Comparison of ENCODE assay signal across 21 mouse cellular contexts in the genomic region with DNA sequence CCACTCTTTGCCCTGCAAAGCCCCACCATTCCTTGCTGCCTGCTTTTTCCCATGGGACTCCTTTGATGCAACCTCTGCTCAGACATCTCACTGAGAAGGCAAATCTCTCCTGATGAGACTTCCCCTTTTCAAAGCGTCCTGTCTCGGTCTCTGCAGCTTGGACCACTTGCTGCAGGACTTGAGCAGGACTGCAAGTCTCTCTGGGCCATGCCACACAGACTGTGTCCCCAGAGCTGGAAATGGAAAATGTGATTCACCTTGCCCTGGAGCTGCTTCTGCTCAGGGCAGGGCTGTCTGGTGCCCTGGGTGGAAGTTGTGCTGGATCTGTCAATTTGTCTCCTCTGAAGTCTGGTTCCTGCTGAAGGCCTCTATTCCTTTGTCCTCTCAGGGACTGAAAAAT. TPM values are rescaled to one million over a fixed set of nuclear protein-coding genes. Genes with fewer than 3 reads are reported as not detected.
DNase-seq lines count a peak whose midpoint lies in the region; ATAC-seq and TF ChIP-seq lines count a peak whose summit lies in the region.
"Had no signal": no experiment of that assay in that cellular context is flagged by ENCODE, and none has a peak within 500 bp of the region (broad histone marks: within the 10 kb centered on the region; RNA-seq: fewer than 3 reads in every experiment).

No protein-coding gene starts in this region.

- peaks cover 28% of the 10 kb centered on the region for H3K4me1 ChIP-seq in liver, embryonic 11.5 days (replicated peaks; ENCODE audit: control insufficient read depth, insufficient read depth, low read length)
- H3K4me1 ChIP-seq in CH12.LX (ENCODE audit: control insufficient read depth in 1 of 2, insufficient read depth in 2 of 2) = peaks cover 3 to 23% of the 10 kb centered on the region in 2 experiments
- H3K4me1 ChIP-seq in neural tube, embryonic 15.5 days = peaks cover 2% of the 10 kb centered on the region; the same call in 1 of the 2 replicates

- no peaks in the 10 kb centered on the region for H3K79me2 ChIP-seq in CH12.LX (replicated peaks; ENCODE audit: control insufficient read depth, extremely low read depth, insufficient read depth, poor library complexity, severe bottlenecking)

- no peak for TF ChIP-seq RAD21 in CH12.LX (IDR thresholded peaks at IDR 0.05; ENCODE audit: low read depth, low read length)

- no peaks in the 10 kb centered on the region for H3K36me3 ChIP-seq in liver, embryonic 11.5 days (ENCODE audit: control insufficient read depth, insufficient read depth, low read length)
- no peaks in the 10 kb centered on the region for H3K36me3 ChIP-seq in CH12.LX (replicated peaks in 1 of 2; ENCODE audit: control insufficient read depth in 1 of 2, insufficient read depth in 1 of 2, low read length in 1 of 2)
- no peaks in the 10 kb centered on the region for H3K36me3 ChIP-seq in neural tube, embryonic 15.5 days
- H3K36me3 ChIP-seq: midbrain, embryonic 13.5 days had no signal

- 20% methylated on average over 2 of the region's 2 CpGs for WGBS in liver, embryonic 11.5 days
- 73% methylated on average over 2 of the region's 2 CpGs for WGBS in neural tube, embryonic 15.5 days

- no peak overlapping the region for H3K4me2 ChIP-seq in liver, embryonic 11.5 days
- no peak overlapping the region for H3K4me2 ChIP-seq in CH12.LX (ENCODE audit: insufficient read depth, low read depth, poor library complexity, severe bottlenecking)
- H3K4me2 ChIP-seq in neural tube, embryonic 15.5 days = no peak overlapping the region
- H3K4me2 ChIP-seq: midbrain, embryonic 13.5 days had no signal

- peak; percentile 33 for DNase-seq in adrenal gland, postnatal 14 days
- no peak for DNase-seq in adrenal gland, adult 8-10 months
- no peak for DNase-seq in liver, embryonic 11.5 days (ENCODE audit: low spot score)
- DNase-seq in liver (no peak), CH12.LX (ENCODE audit: extremely low read depth) (peak; percentile 76)
- DNase-seq: B cell, adult 2 months; cerebellum, adult 9-10 months; gastrocnemius, adult 2 months; kidney, postnatal 14 days; layer of hippocampus, adult 9-11 months; right cerebral cortex, postnatal 14 days; thymus, postnatal 25 days had no signal

- H3K27ac ChIP-seq in liver, embryonic 11.5 days (ENCODE audit: low read depth, low read length) = peak overlapping the region; percentile 28; the same call in 1 of the 2 replicates
- H3K27ac ChIP-seq in CH12.LX (ENCODE audit: insufficient read depth, low read depth) = no peak overlapping the region
- no peak overlapping the region for H3K27ac ChIP-seq in neural tube, embryonic 15.5 days (replicated peaks)
- H3K27ac ChIP-seq: gastrocnemius, adult 2 months; midbrain, embryonic 13.5 days had no signal

- peak; percentile 57; the same call in 1 of the 2 replicates for TF ChIP-seq EP300 in CH12.LX (IDR thresholded peaks at IDR 0.05; ENCODE audit: low read length)

- in situ Hi-C loops in CH12.LX (cut with MboI; ENCODE audit: low pct_ligation_motif_present, low pct_unique_long_range_greater_than_20kb, low sequenced_read_pairs) = loop anchor here (5.0 kb wide), 1 partner anchor 70 kb away; a partner anchor contains a TSS

- H3K27me3 ChIP-seq in liver, embryonic 11.5 days (replicated peaks; ENCODE audit: control insufficient read depth, insufficient read depth, low read length) = peaks cover 14% of the 10 kb centered on the region; the same call in 1 of the 2 replicates
- peaks cover 46% of the 10 kb centered on the region for H3K27me3 ChIP-seq in CH12.LX (replicated peaks)
- peaks cover 15% of the 10 kb centered on the region; the same call in 1 of the 2 replicates for H3K27me3 ChIP-seq in neural tube, embryonic 15.5 days (replicated peaks)

- no peak for ATAC-seq in liver, embryonic 11.5 days (replicated peaks; ENCODE audit: low FRiP score)
- ATAC-seq in megakaryocyte progenitor cell, adult 5-6 weeks (replicated peaks; ENCODE audit: poor library complexity) = 0 out of 2 replicates have a peak, but pooled peaks have one; percentile 8
- ATAC-seq in activated CD4-positive, CD25-positive, alpha-beta regulatory T cell, adult 4 months = no peak
- ATAC-seq in neural tube, embryonic 15.5 days (ENCODE audit: low FRiP score) = no peak
- ATAC-seq: forebrain, embryonic 16.5 days; midbrain, embryonic 13.5 days had no signal

- dilution Hi-C loops in CH12.LX (cut with MboI; ENCODE audit: extremely low pct_ligation_motif_present, extremely low pct_unique_long_range_greater_than_20kb, low sequenced_read_pairs) = no loop called here

- no peak for TF ChIP-seq CTCF in CH12.LX (conservative IDR thresholded peaks at IDR 0.05 in 1 of 2, IDR thresholded peaks at IDR 0.05 in 1 of 2; ENCODE audit: low read depth in 2 of 2, low read length in 2 of 2)

- no peak overlapping the region for H3K9ac ChIP-seq in liver, embryonic 11.5 days (ENCODE audit: low read depth, low read length)
- H3K9ac ChIP-seq in CH12.LX (ENCODE audit: insufficient read depth, low read depth) = no peak overlapping the region
- H3K9ac ChIP-seq in neural tube, embryonic 15.5 days (replicated peaks) = no peak overlapping the region
- H3K9ac ChIP-seq: midbrain, embryonic 13.5 days had no signal

- no peaks in the 10 kb centered on the region for H3K9me3 ChIP-seq in liver, embryonic 11.5 days (ENCODE audit: control insufficient read depth, low read length)
- H3K9me3 ChIP-seq in CH12.LX (replicated peaks; ENCODE audit: low read length) = no peaks in the 10 kb centered on the region
- no peaks in the 10 kb centered on the region for H3K9me3 ChIP-seq in neural tube, embryonic 15.5 days (replicated peaks)
- H3K9me3 ChIP-seq: midbrain, embryonic 13.5 days had no signal

- no peak for TF ChIP-seq POLR2A in CH12.LX (IDR thresholded peaks at IDR 0.05; ENCODE audit: low read depth, low read length)

- H3K4me3 ChIP-seq in liver, embryonic 11.5 days (ENCODE audit: low read depth, low read length) = no peak overlapping the region
- no peak overlapping the region for H3K4me3 ChIP-seq in CH12.LX (replicated peaks in 1 of 3; ENCODE audit: low read depth in 2 of 3, low read length in 2 of 3, poor library complexity in 1 of 3)
- no peak overlapping the region for H3K4me3 ChIP-seq in neural tube, embryonic 15.5 days (replicated peaks)
- H3K4me3 ChIP-seq: erythroblast, embryonic 14.5 days; gastrocnemius, adult 2 months; midbrain, embryonic 13.5 days had no signal

TF ChIP-seq in CH12.LX, 34 proteins besides CTCF, POLR2A, EP300 and RAD21:
- peak; percentile 69 for TF ChIP-seq JUN (IDR thresholded peaks at IDR 0.05; ENCODE audit: insufficient read depth, low read depth, low read length)
- TF ChIP-seq JUND (conservative IDR thresholded peaks at IDR 0.05; ENCODE audit: low read depth, low read length) = peak; percentile 83; the same call in 1 of the 2 replicates
- TF ChIP-seq ZC3H11A (IDR thresholded peaks at IDR 0.05; ENCODE audit: low read depth, low read length) = no peak

RNA-seq across cellular contexts. Expression of a gene that starts 7.7 kb away (rescaled TPM):
- total RNA-seq in adrenal gland, postnatal 14 days (2021) = 0.15 and 0.26 TPM in 2 replicates
- under 1 TPM in 2 of 4 experiments, not detected in 2; 0.07 to 0.09 TPM for total RNA-seq in adrenal gland, adult 8-10 months (2022)
- polyA plus RNA-seq in liver, embryonic 11.5 days (2014; fragmentation: Nextera tagmentation; extraction: Ambion mirVana) = 7.6 and 7.7 TPM in 2 replicates
- not detected in 2 replicates for total RNA-seq in CH12.LX (2012; rRNA removed)
- not detected in 2 replicates for total RNA-seq in CH12.LX (2014; rRNA removed)
- polyA plus RNA-seq in CH12.LX (2012; ENCODE audit: insufficient read length, low read depth) = not detected in 2 replicates
- not detected in 2 replicates for total RNA-seq in megakaryocyte progenitor cell, adult 5-6 weeks (2015)
- not detected in 2 replicates for total RNA-seq in megakaryocyte progenitor cell, adult 5-6 weeks (2017)
- polyA plus RNA-seq in activated CD4-positive, CD25-positive, alpha-beta regulatory T cell, adult 4 months (2017; shearing (Covaris generic)) = not detected
- polyA plus RNA-seq in neural tube, embryonic 15.5 days (2015; fragmentation: Nextera tagmentation; extraction: Ambion mirVana) = 0.04 and 0.14 TPM in 2 replicates
- total RNA-seq: gastrocnemius, adult 2 months; left cerebral cortex, postnatal 36 days had no signal
- polyA plus RNA-seq: erythroblast, embryonic 14.5 days; forebrain, embryonic 16.5 days; midbrain, embryonic 13.5 days had no signal

RNA-seq across cellular contexts. Expression of a gene that starts 52.5 kb away (rescaled TPM):
- not detected in 2 replicates for total RNA-seq in adrenal gland, postnatal 14 days (2021)
- not detected for total RNA-seq in adrenal gland, adult 8-10 months (2022)
- 0.10 and 0.16 TPM in 2 replicates for polyA plus RNA-seq in liver, embryonic 11.5 days (2014; fragmentation: Nextera tagmentation; extraction: Ambion mirVana)
- total RNA-seq in CH12.LX (2012; rRNA removed) = not detected in 2 replicates
- total RNA-seq in CH12.LX (2014; rRNA removed) = not detected in 2 replicates
- not detected in 2 replicates for polyA plus RNA-seq in CH12.LX (2012; ENCODE audit: insufficient read length, low read depth)
- not detected in 2 replicates for total RNA-seq in megakaryocyte progenitor cell, adult 5-6 weeks (2015)
- total RNA-seq in megakaryocyte progenitor cell, adult 5-6 weeks (2017) = not detected in 2 replicates
- polyA plus RNA-seq in activated CD4-positive, CD25-positive, alpha-beta regulatory T cell, adult 4 months (2017; shearing (Covaris generic)) = not detected
- 0.40 TPM in 1 of 2 replicates, not detected in the other for polyA plus RNA-seq in neural tube, embryonic 15.5 days (2015; fragmentation: Nextera tagmentation; extraction: Ambion mirVana)
- total RNA-seq: gastrocnemius, adult 2 months; heart, postnatal 25 days; left cerebral cortex, postnatal 36 days had no signal
- polyA plus RNA-seq: erythroblast, embryonic 14.5 days; forebrain, embryonic 16.5 days; liver, embryonic 16.5 days; midbrain, embryonic 13.5 days had no signal

Comparison
In these comparisons a context has a peak if more than half of its experiments do, and no peak if none do; other contexts are left out.
1. DNase-seq: peak in adrenal gland, postnatal 14 days (single experiment) and CH12.LX (single experiment); none in adrenal gland, adult 8-10 months (single experiment), liver, embryonic 11.5 days (single experiment) and liver (single experiment).